Mouse (Mus musculus) spleen, adult 2 months (tissue): ENCODE results near the gene Ice1. TPM values are rescaled to one million over a fixed set of nuclear protein-coding genes. Genes with fewer than 3 reads are reported as not detected.
A peak's percentile ranks its signal among the peaks of the same experiment; 100 is the strongest.

Experiments used
- DNase-seq, 2 experiments: peaks; one replicate each; pipeline versions ENCODE4 v3.0.0 to v3.0.0-alpha.2; 2012 to 2021; ENCODE audit warnings: low spot score in 2 of 2, low read depth in 1 of 2
- H3K27ac ChIP-seq: fragments of 200-500 bp; 2 replicates; pipeline ENCODE4 v1.5.1; 2012; ENCODE audit warnings: low read length, inconsistent platforms; ENCODE audit not compliant: insufficient read depth
- H3K27me3 ChIP-seq: fragments of 200-500 bp; 2 replicates; pipeline ENCODE4 v1.6.1; 2012; ENCODE audit warnings: mild to moderate bottlenecking, moderate library complexity, low read length, inconsistent platforms; ENCODE audit not compliant: control insufficient read depth, insufficient read depth
- H3K36me3 ChIP-seq: fragments of 200-500 bp; 2 replicates; pipeline ENCODE4 v1.6.1; 2012; ENCODE audit warnings: mild to moderate bottlenecking, low read length, inconsistent platforms; ENCODE audit not compliant: control insufficient read depth, insufficient read depth
- H3K4me1 ChIP-seq: fragments of 200-500 bp; 2 replicates; pipeline ENCODE4 v1.6.1; 2011; ENCODE audit warnings: inconsistent platforms; ENCODE audit not compliant: control insufficient read depth, insufficient read depth, insufficient read length
- H3K4me3 ChIP-seq: fragments of 200-500 bp; 2 replicates; pipeline ENCODE4 v1.5.1; 2011; ENCODE audit warnings: mild to moderate bottlenecking, inconsistent platforms; ENCODE audit not compliant: insufficient read depth, insufficient read length; ENCODE audit errors: extremely low read depth
- CTCF ChIP-seq: fragments of 200-500 bp; IDR thresholded peaks from 2 replicates; pipeline ENCODE4 v1.5.1; 2011; ENCODE audit warnings: mild to moderate bottlenecking, inconsistent platforms; ENCODE audit not compliant: insufficient read depth, insufficient read length, insufficient replicate concordance; ENCODE audit errors: extremely low read depth
- POLR2A ChIP-seq: fragments of 200-500 bp; IDR thresholded peaks from 2 replicates; pipeline ENCODE4 v1.6.1; 2011; ENCODE audit warnings: low read depth, low read length, inconsistent platforms
- WGBS: fragments of 180-500 bp; shearing (Covaris S2); methylation state at CpG from one replicate; pipeline ENCODE4 v1.1.7; 2018; 5-methylcytosine and 5-hydroxymethylcytosine counted together
- polyA plus RNA-seq: library from polyadenylated mRNA; depleted of rRNA; stranded (reverse); fragments of >200 nt; gene quantifications from 2 replicates; pipeline ENCODE4 v1.2.3, GENCODE M21; 2012

Ice1 gene
- polyA plus RNA-seq, 1 experiment = 20.4 TPM

- peaks cover 59% of the 10 kb centered on the region for H3K36me3 ChIP-seq
- no peaks in the 10 kb centered on the region for H3K27me3 ChIP-seq
- no peaks in the 10 kb centered on the region for H3K4me1 ChIP-seq
- no peak overlapping the region for H3K4me3 ChIP-seq
- WGBS = 88% methylated on average over 8 of the region's 8 CpGs
- DNase-seq = no peak
- no peak overlapping the region for H3K27ac ChIP-seq
- TF ChIP-seq CTCF (0 out of 2 replicates have a peak, but pooled peaks have one; percentile 2), POLR2A (no peak)
Observed at GRCm38 (mm10) chr13:70604723-70605122, 32.7 kb downstream of the Ice1 start.

- Histone ChIP-seq H3K4me1 (no peaks in the 10 kb centered on the region), H3K4me3 (no peak overlapping the region), H3K36me3 (peaks cover 47% of the 10 kb centered on the region), H3K27me3 (no peaks in the 10 kb centered on the region), H3K27ac (no peak overlapping the region)
- 88% methylated on average over 1 of the region's 1 CpGs for WGBS
- no peak for TF ChIP-seq CTCF
- no peak for TF ChIP-seq POLR2A
- no peak for DNase-seq
Observed at GRCm38 (mm10) chr13:70601566-70601965, 35.9 kb downstream of the Ice1 start.

GRCm38 (mm10) chr13:70599964-70600619 lies 37.3 kb downstream of the Ice1 start:
- Histone ChIP-seq H3K36me3 (peaks cover 45% of the 10 kb centered on the region), H3K4me1 (no peaks in the 10 kb centered on the region), H3K27ac (no peak overlapping the region), H3K4me3 (no peak overlapping the region), H3K27me3 (no peaks in the 10 kb centered on the region)
- no peak for TF ChIP-seq CTCF
- no peak for TF ChIP-seq POLR2A
- DNase-seq = no peak
- 56% methylated on average over 12 of the region's 12 CpGs for WGBS

GRCm38 (mm10) chr13:70598941-70599340 lies 38.5 kb downstream of the Ice1 start:
- Histone ChIP-seq H3K36me3 (peaks cover 44% of the 10 kb centered on the region), H3K4me3 (no peak overlapping the region), H3K27ac (no peak overlapping the region), H3K27me3 (no peaks in the 10 kb centered on the region), H3K4me1 (no peaks in the 10 kb centered on the region)
- 90% methylated on average over 4 of the region's 4 CpGs for WGBS
- no peak for DNase-seq
- TF ChIP-seq POLR2A (no peak), CTCF (no peak)

DNA sequence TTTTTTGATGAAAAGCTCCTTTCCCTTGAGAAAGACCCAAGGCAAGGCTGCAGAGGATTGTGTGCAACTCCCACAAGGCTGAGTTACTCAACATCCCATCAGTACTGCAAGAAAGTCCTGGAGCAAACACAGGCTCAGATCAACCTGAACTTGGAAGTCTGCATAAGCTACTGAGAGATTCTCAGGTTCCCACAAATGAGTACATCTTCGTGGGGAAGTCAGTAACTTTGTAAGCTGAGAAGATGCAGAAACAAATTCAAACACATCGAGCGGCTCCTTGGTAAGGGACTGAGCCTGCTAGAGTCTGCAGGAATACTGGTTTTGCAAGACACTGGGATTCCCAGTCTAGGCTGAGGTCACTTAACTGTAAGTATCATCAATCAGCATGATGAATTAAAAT lies 40.5 kb downstream of the Ice1 start:
- DNase-seq = no peak
- TF ChIP-seq POLR2A (no peak), CTCF (no peak)
- Histone ChIP-seq H3K27ac (no peak overlapping the region), H3K4me3 (no peak overlapping the region), H3K4me1 (no peaks in the 10 kb centered on the region), H3K36me3 (peaks cover 49% of the 10 kb centered on the region), H3K27me3 (no peaks in the 10 kb centered on the region)
- 95% methylated on average over 3 of the region's 3 CpGs for WGBS

- Histone ChIP-seq H3K27ac (no peak overlapping the region), H3K4me3 (no peak overlapping the region), H3K36me3 (peaks cover 45% of the 10 kb centered on the region), H3K27me3 (no peaks in the 10 kb centered on the region), H3K4me1 (no peaks in the 10 kb centered on the region)
- 88% methylated on average over 7 of the region's 7 CpGs for WGBS
- TF ChIP-seq CTCF (no peak), POLR2A (no peak)
- DNase-seq = no peak
Observed at GRCm38 (mm10) chr13:70590248-70590762, 47.1 kb downstream of the Ice1 start.

GRCm38 (mm10) chr13:70586969-70587368 lies 50.5 kb downstream of the Ice1 start:
- no peaks in the 10 kb centered on the region for H3K4me1 ChIP-seq
- H3K36me3 ChIP-seq = peaks cover 18% of the 10 kb centered on the region
- peak; percentile 43; the same call in 1 of the 2 replicates for TF ChIP-seq CTCF
- TF ChIP-seq POLR2A = no peak
- H3K27ac ChIP-seq = no peak overlapping the region
- WGBS = 85% methylated on average over 2 of the region's 2 CpGs
- DNase-seq = peak in 1 of 2 experiments; percentile 40
- H3K4me3 ChIP-seq = no peak overlapping the region
- H3K27me3 ChIP-seq = no peaks in the 10 kb centered on the region
